Mouse (Mus musculus) urinary bladder, postnatal 36 days (tissue): ENCODE measurements around the gene Slc39a8.

ENCODE experiments used
- DNase-seq, 2 experiments: peaks; one replicate each; pipeline ENCODE4 v3.0.0; 2022; ENCODE audit warnings: low spot score in 2 of 2, mixed read lengths in 1 of 2

Gene Slc39a8

DNA sequence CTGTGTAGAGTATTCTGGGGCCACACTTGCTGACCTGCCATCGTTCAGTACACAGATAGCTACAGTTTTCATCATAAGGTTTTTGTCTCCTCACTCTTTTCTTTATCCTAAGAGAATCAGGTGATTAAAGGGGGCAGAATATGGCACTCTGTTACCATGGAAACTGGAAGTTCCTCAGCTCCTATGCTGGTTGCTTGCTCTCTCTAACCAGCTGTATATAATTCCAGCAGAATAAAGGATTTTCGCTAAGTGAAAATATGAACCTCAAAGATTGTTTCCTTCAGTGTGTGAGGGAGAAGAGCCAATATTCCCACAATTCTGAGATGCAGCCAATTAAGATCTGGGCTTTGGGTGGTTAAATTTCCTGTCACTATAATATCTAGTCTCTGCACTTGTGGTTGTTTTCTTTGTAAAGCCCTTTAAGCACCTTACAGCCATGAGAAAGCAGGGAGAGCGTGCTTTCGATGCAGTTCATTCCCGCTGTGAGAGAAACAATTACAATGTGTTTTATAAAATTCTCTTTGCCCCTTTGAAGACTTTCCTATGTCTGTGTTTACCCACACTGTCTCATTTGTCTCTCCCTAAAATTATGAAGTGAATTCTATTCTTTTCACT, 93.6 kb downstream of the Slc39a8 start:
- no peak for DNase-seq

DNA sequence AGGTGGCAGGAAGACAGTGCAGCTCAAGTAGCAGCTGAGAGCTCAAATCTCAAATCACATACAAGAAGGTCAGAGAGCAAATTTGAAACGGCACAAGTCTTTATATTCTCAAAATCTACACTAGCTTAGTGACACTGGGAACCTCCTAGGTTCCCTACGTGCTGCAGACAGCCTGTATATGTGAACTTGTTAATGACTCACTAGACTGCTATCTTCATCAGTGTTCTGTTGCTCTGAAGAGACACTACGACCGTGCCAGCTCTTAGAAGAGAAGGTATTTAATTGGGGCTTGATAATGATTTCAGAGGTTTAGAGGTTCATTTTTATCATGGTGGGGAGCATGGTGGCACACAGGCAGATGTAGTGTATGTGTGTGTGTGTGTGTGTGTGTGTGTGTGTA, 94.2 kb downstream of the Slc39a8 start:
- no peak for DNase-seq

DNA sequence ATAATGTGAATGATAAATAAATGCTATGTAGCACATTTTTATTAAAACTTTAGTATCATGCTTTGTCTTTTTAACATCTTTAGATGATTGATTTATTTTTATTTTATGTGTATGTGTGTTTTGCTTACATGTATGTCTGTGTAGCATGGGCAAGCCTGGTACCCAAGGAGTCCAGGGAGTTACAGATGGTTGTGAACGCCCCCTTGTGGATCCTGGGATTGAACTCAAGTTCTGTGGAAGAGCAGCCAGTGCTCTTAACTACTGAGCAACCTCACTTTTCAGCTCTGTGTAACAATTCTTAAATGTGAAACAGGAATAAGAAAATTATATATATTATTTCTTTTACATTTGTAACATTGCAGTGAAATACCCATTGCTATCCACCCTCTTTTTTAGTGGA, 101.7 kb downstream of the Slc39a8 start:
- no peak for DNase-seq

DNA sequence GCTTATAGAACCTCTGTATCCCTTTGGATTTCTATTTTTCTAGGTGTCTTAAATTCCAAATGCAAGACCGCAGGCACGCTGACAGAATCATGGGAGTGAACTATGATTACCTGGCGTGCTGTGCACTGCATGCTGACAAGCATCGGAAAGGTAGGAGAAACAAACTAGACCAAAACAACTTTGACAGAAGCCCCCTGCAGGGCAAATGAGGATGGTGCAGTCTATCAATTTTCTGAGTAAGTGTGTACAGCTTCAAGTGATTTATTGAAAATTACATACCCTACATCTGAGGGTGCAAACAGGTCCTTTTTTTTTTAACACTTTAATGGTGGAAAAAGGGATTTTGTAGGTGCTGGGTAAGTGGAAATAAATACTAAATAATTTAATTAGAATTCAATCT, 103.1 kb downstream of the Slc39a8 start:
- DNase-seq: no peak

DNA sequence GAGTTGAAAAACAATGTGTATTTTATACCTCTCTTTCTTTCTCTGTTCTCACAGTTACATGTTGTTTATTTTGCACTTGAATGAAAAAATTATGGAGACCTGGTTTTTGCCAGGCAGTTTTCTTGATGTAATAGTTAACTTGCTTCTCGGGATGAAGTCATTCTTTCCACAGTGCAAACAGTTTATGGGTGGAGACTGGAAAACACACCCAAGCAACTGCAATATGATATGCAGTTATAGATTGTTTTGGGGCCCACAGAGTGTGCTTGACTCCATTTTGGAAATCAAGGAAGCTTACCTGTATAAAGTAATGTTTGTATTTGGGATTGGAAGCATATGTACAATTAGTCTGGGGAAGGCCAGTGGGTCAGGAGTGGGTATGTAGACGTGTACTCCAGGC, 112.4 kb downstream of the Slc39a8 start:
- DNase-seq: no peak
